Mouse (Mus musculus) lung, postnatal 4 days (tissue): Measurements from ENCODE around the gene Cel.
A peak's percentile ranks its signal among the peaks of the same experiment; 100 is the strongest.

Experiments used
- DNase-seq, 2 experiments: peaks; one replicate each; pipeline ENCODE4 v3.0.0; 2021

The Cel gene

GRCm38 (mm10) chr2:28583651-28584050 is 20.4 kb upstream of the Cel start, which contains the start of gene Gtf3c5:
Gtf3c5 (minus strand) TSS chr2:28583751.
- DNase-seq, result no peak

GRCm38 (mm10) chr2:28582647-28583353 is 19.6 kb upstream of the Cel start:
- peak; percentile 92 for DNase-seq

GRCm38 (mm10) chr2:28578003-28578402 is 14.8 kb upstream of the Cel start:
- DNase-seq, result peak in 1 of 2 experiments; percentile 43

GRCm38 (mm10) chr2:28576815-28577214 is 13.6 kb upstream of the Cel start:
- DNase-seq, result peak; percentile 41 to 73

- DNase-seq, result no peak
These were observed 12.1 kb upstream of the Cel start for GRCm38 (mm10) chr2:28575341-28575740.

- DNase-seq, result peak; percentile 30 to 78
These were observed 6.7 kb upstream of the Cel start for GRCm38 (mm10) chr2:28569903-28570302.

GRCm38 (mm10) chr2:28566545-28566944 is 3.3 kb upstream of the Cel start:
- no peak for DNase-seq

GRCm38 (mm10) chr2:28564380-28564779 is 1.2 kb upstream of the Cel start:
- no peak for DNase-seq

- DNase-seq, result no peak
These were observed 627 bp upstream of the Cel start for GRCm38 (mm10) chr2:28563830-28564229.

- DNase-seq, result no peak
These were observed 5.8 kb downstream of the Cel start for GRCm38 (mm10) chr2:28557452-28557851.

- DNase-seq, result no peak
These were observed 10.9 kb downstream of the Cel start for GRCm38 (mm10) chr2:28552301-28552700.

- no peak for DNase-seq
These were observed 14.0 kb downstream of the Cel start for GRCm38 (mm10) chr2:28549157-28549556.

- DNase-seq, result peak; percentile 80 to 91
These were observed 15.7 kb downstream of the Cel start for GRCm38 (mm10) chr2:28547237-28548172.

- DNase-seq, result no peak
These were observed 16.6 kb downstream of the Cel start for GRCm38 (mm10) chr2:28546560-28546959.

- no peak for DNase-seq
These were observed 17.2 kb downstream of the Cel start for GRCm38 (mm10) chr2:28545976-28546375.

- DNase-seq, result no peak
These were observed 19.3 kb downstream of the Cel start for GRCm38 (mm10) chr2:28543894-28544293.

- DNase-seq, result no peak
These were observed 22.5 kb downstream of the Cel start for GRCm38 (mm10) chr2:28540587-28541227.

- peak; percentile 62 to 63 for DNase-seq
These were observed 23.3 kb downstream of the Cel start for GRCm38 (mm10) chr2:28539949-28540348.

- peak; percentile 79 to 91 for DNase-seq
These were observed 24.0 kb downstream of the Cel start for GRCm38 (mm10) chr2:28539206-28539605.

GRCm38 (mm10) chr2:28538817-28539128 is 24.4 kb downstream of the Cel start:
- no peak for DNase-seq

GRCm38 (mm10) chr2:28537995-28538816 is 25.0 kb downstream of the Cel start:
- no peak for DNase-seq

- DNase-seq, result no peak
These were observed 25.6 kb downstream of the Cel start for GRCm38 (mm10) chr2:28537634-28537920.
